Mouse (Mus musculus) MEL (cell line): ENCODE measurements at regions not wholly inside any gene's neighbourhood (a gene's known extent, or its start where the extent isn't known, plus 50 kb on each side); places are given as distances from the start of the nearest gene placed in this dataset.

Experiments used
- CHD1 ChIP-seq: IDR thresholded peaks from 2 replicates; pipeline ENCODE4 v1.6.1; 2012; ENCODE audit warnings: low read depth, mild to moderate bottlenecking, inconsistent platforms, low read length, improper control_type of control experiment
- CTCF ChIP-seq, 3 experiments: IDR thresholded peaks in 2 of 3; conservative IDR thresholded peaks in 1 of 3; 2 replicates each; pipeline ENCODE4 v1.5.1; 2011 to 2012; ENCODE audit warnings: low read length in 3 of 3, low read depth in 2 of 3, mild to moderate bottlenecking in 2 of 3, improper control_type of control experiment in 1 of 3, inconsistent platforms in 1 of 3, mixed read lengths in 1 of 3, moderate library complexity in 1 of 3; ENCODE audit not compliant: control insufficient read depth in 1 of 3, insufficient read depth in 1 of 3, poor library complexity in 1 of 3, severe bottlenecking in 1 of 3
- JUND ChIP-seq: IDR thresholded peaks from 2 replicates; pipeline ENCODE4 v1.6.1; 2011; ENCODE audit warnings: low read depth, mild to moderate bottlenecking, improper control_type of control experiment, low read length
- MAZ ChIP-seq: IDR thresholded peaks from 2 replicates; pipeline ENCODE4 v1.6.1; 2012; ENCODE audit warnings: low read depth, mild to moderate bottlenecking, inconsistent platforms, low read length, improper control_type of control experiment
- POLR2A ChIP-seq, 2 experiments: IDR thresholded peaks; 2 replicates each; pipeline ENCODE4 v1.6.1; 2011 to 2012; ENCODE audit warnings: low read length in 2 of 2, mild to moderate bottlenecking in 2 of 2, control low read depth in 1 of 2, improper control_type of control experiment in 1 of 2, low read depth in 1 of 2, moderate library complexity in 1 of 2; ENCODE audit not compliant: control insufficient read depth in 1 of 2, insufficient read depth in 1 of 2, poor library complexity in 1 of 2
- SIN3A ChIP-seq: IDR thresholded peaks from 2 replicates; pipeline ENCODE4 v1.6.1; 2012; ENCODE audit warnings: low read length, improper control_type of control experiment, inconsistent platforms
- TAL1 ChIP-seq: IDR thresholded peaks from 2 replicates; pipeline ENCODE4 v1.6.1; 2012; ENCODE audit warnings: mild to moderate bottlenecking, inconsistent platforms, low read length, moderate library complexity, mixed read lengths

- TF ChIP-seq POLR2A (IDR thresholded peaks at IDR 0.05; ENCODE audit: control insufficient read depth in 1 of 2, insufficient read depth in 1 of 2, low read depth in 1 of 2, low read length in 2 of 2, poor library complexity in 1 of 2) (no peak), CTCF (IDR thresholded peaks at IDR 0.05 in 2 of 3, conservative IDR thresholded peaks at IDR 0.05 in 1 of 3; ENCODE audit: control insufficient read depth in 1 of 3, insufficient read depth in 1 of 3, low read depth in 2 of 3, low read length in 3 of 3, poor library complexity in 1 of 3, severe bottlenecking in 1 of 3) (no peak), MAZ (no peak), TAL1 (no peak), JUND (no peak), CHD1 (no peak), SIN3A (no peak)
Measured at GRCm38 (mm10) chr12:113974271-113974670, 430.6 kb downstream of the Adam6a start.
